Mouse (Mus musculus) stomach, postnatal 0 days (tissue): ENCODE measurements around the gene Zar1l. TPM values are rescaled to one million over a fixed set of nuclear protein-coding genes. Genes with fewer than 3 reads are reported as not detected.

ENCODE experiments used
- ATAC-seq: fragments of 200-750 bp; cut with Nextera tagmentation; 2 replicates; pipeline ENCODE4 v1.8.0; 2017; ENCODE audit not compliant: low FRiP score, low TSS enrichment
- DNase-seq: peaks from one replicate; pipeline ENCODE4 v3.0.0-alpha.2; 2016; ENCODE audit warnings: low spot score
- H3K27ac ChIP-seq: fragments of 300-500 bp; sonication (generic); replicated peaks from 2 replicates; pipeline ENCODE4 v1.5.1; 2014; ENCODE audit warnings: mild to moderate bottlenecking, control low read depth
- H3K27me3 ChIP-seq: fragments of 300-500 bp; sonication (generic); 2 replicates; pipeline ENCODE4 v1.6.1; 2014; ENCODE audit warnings: low read length; ENCODE audit not compliant: control insufficient read depth, insufficient read depth
- H3K36me3 ChIP-seq: fragments of 300-500 bp; sonication (generic); 2 replicates; pipeline ENCODE4 v1.6.1; 2014; ENCODE audit warnings: low read length, mixed read lengths; ENCODE audit not compliant: control insufficient read depth, insufficient read depth
- H3K4me1 ChIP-seq: fragments of 300-500 bp; sonication (generic); replicated peaks from 2 replicates; pipeline ENCODE4 v1.6.1; 2014; ENCODE audit warnings: antibody characterized with exemption; ENCODE audit not compliant: control insufficient read depth, insufficient read depth
- H3K4me2 ChIP-seq: fragments of 300-500 bp; sonication (generic); replicated peaks from 2 replicates; pipeline ENCODE4 v1.6.1; 2014; ENCODE audit warnings: low read depth, mild to moderate bottlenecking, control low read depth, moderate library complexity
- H3K4me3 ChIP-seq: fragments of 300-500 bp; sonication (generic); 2 replicates; pipeline ENCODE4 v1.5.1; 2014; ENCODE audit warnings: low read depth, low read length, control low read depth
- H3K9ac ChIP-seq: fragments of 300-500 bp; sonication (generic); 2 replicates; pipeline ENCODE4 v1.6.1; 2014; ENCODE audit warnings: mild to moderate bottlenecking, low read length, control low read depth, mixed read lengths
- H3K9me3 ChIP-seq: fragments of 300-500 bp; sonication (generic); 2 replicates; pipeline ENCODE4 v1.6.1; 2016; ENCODE audit warnings: low read length; ENCODE audit not compliant: control insufficient read depth
- CTCF ChIP-seq: IDR thresholded peaks from 2 replicates; pipeline ENCODE4 v1.5.1; 2016; ENCODE audit warnings: antibody characterized with exemption, low read depth, mild to moderate bottlenecking, moderate library complexity
- EP300 ChIP-seq: optimal IDR thresholded peaks from 2 replicates; pipeline ENCODE3; 2016; ENCODE audit warnings: antibody characterized with exemption
- WGBS: fragments of 180-500 bp; shearing (Covaris S2); extraction: QIAGEN DNeasy Blood & Tissue Kit; methylation state at CpG from one replicate; pipeline ENCODE4 v1.1.7; 2014; 5-methylcytosine and 5-hydroxymethylcytosine counted together
- polyA plus RNA-seq: library from polyadenylated mRNA; unstranded; fragments of >200 nt; fragmentation: Nextera tagmentation; extraction: Ambion mirVana; gene quantifications from 2 replicates; pipeline ENCODE4 v1.2.1, GENCODE M21; 2015

Zar1l gene
- polyA plus RNA-seq, 1 experiment from 2014 or later, result not detected

- TF ChIP-seq EP300 (no peak), CTCF (no peak)
- DNase-seq (no peak), ATAC-seq (no peak)
- H3K27ac ChIP-seq, result no peak overlapping the region
- H3K4me3 ChIP-seq, result no peak overlapping the region
- H3K36me3 ChIP-seq, result 0 out of 2 replicates have a peak, but pooled peaks cover 5% of the 10 kb centered on the region
- no peaks in the 10 kb centered on the region for H3K4me1 ChIP-seq
- H3K4me2 ChIP-seq, result no peak overlapping the region
- H3K9me3 ChIP-seq, result no peaks in the 10 kb centered on the region
- 91% methylated on average over 5 of the region's 5 CpGs for WGBS
- H3K9ac ChIP-seq, result no peak overlapping the region
- no peaks in the 10 kb centered on the region for H3K27me3 ChIP-seq
Observed at GRCm38 (mm10) chr5:150560851-150561250, 42.9 kb upstream of the Zar1l start.

GRCm38 (mm10) chr5:150559519-150560103, 41.6 kb upstream of the Zar1l start:
- no peak for DNase-seq
- 0 out of 2 replicates have a peak, but pooled peaks cover 5% of the 10 kb centered on the region for H3K36me3 ChIP-seq
- H3K9me3 ChIP-seq, result no peaks in the 10 kb centered on the region
- TF ChIP-seq CTCF (no peak), EP300 (no peak)
- no peaks in the 10 kb centered on the region for H3K27me3 ChIP-seq
- no peak overlapping the region for H3K27ac ChIP-seq
- no peak overlapping the region for H3K4me3 ChIP-seq
- H3K4me2 ChIP-seq, result no peak overlapping the region
- no peak for ATAC-seq
- 92% methylated on average over 6 of the region's 6 CpGs for WGBS
- no peak overlapping the region for H3K9ac ChIP-seq
- H3K4me1 ChIP-seq, result no peaks in the 10 kb centered on the region

GRCm38 (mm10) chr5:150551637-150552036, 33.7 kb upstream of the Zar1l start:
- ATAC-seq, result no peak
- TF ChIP-seq CTCF, result peak; percentile 66
- no peak for TF ChIP-seq EP300
- Histone ChIP-seq H3K9me3 (no peaks in the 10 kb centered on the region), H3K4me1 (no peaks in the 10 kb centered on the region), H3K4me2 (no peak overlapping the region), H3K27me3 (no peaks in the 10 kb centered on the region), H3K27ac (no peak overlapping the region), H3K36me3 (no peaks in the 10 kb centered on the region; the same call in 1 of the 2 replicates), H3K4me3 (no peak overlapping the region), H3K9ac (no peak overlapping the region)
- DNase-seq, result no peak
- WGBS, result 38% methylated on average over 3 of the region's 3 CpGs

GRCm38 (mm10) chr5:150543184-150543583, 25.2 kb upstream of the Zar1l start:
- TF ChIP-seq EP300 (no peak), CTCF (no peak)
- Histone ChIP-seq H3K27ac (no peak overlapping the region), H3K4me2 (no peak overlapping the region), H3K27me3 (no peaks in the 10 kb centered on the region), H3K9ac (no peak overlapping the region), H3K36me3 (0 out of 2 replicates have a peak, but pooled peaks cover 4% of the 10 kb centered on the region), H3K4me3 (no peak overlapping the region), H3K9me3 (no peaks in the 10 kb centered on the region), H3K4me1 (no peaks in the 10 kb centered on the region)
- 65% methylated on average over 2 of the region's 2 CpGs for WGBS
- DNase-seq, result no peak
- no peak for ATAC-seq

- WGBS, result 100% methylated on average over 1 of the region's 1 CpGs
- H3K9me3 ChIP-seq, result no peaks in the 10 kb centered on the region
- H3K27ac ChIP-seq, result no peak overlapping the region
- H3K36me3 ChIP-seq, result peaks cover 6% of the 10 kb centered on the region; the same call in 1 of the 2 replicates
- TF ChIP-seq EP300 (no peak), CTCF (no peak)
- no peak overlapping the region for H3K9ac ChIP-seq
- H3K4me3 ChIP-seq, result no peak overlapping the region
- no peak overlapping the region for H3K4me2 ChIP-seq
- no peaks in the 10 kb centered on the region for H3K27me3 ChIP-seq
- DNase-seq (no peak), ATAC-seq (no peak)
- no peaks in the 10 kb centered on the region for H3K4me1 ChIP-seq
Observed at GRCm38 (mm10) chr5:150541302-150541701, 23.3 kb upstream of the Zar1l start.

- TF ChIP-seq CTCF, result peak; percentile 38
- no peak for TF ChIP-seq EP300
- no peak for ATAC-seq
Observed at GRCm38 (mm10) chr5:150525239-150525638, 7.3 kb upstream of the Zar1l start.

More at GRCm38 (mm10) chr5:150525239-150525638, 7.3 kb upstream of the Zar1l start:
- Histone ChIP-seq H3K4me2 (no peak overlapping the region), H3K36me3 (no peaks in the 10 kb centered on the region), H3K4me1 (no peaks in the 10 kb centered on the region), H3K27ac (no peak overlapping the region), H3K9ac (no peak overlapping the region), H3K4me3 (no peak overlapping the region), H3K9me3 (no peaks in the 10 kb centered on the region), H3K27me3 (no peaks in the 10 kb centered on the region)
- no peak for DNase-seq
- 78% methylated on average over 2 of the region's 2 CpGs for WGBS
